Mouse (Mus musculus) lung, postnatal 0 days (tissue): ENCODE data around the gene Txndc11.
"Not testable (repeated sequence)": the region's sequence is repeated elsewhere in the genome, so short reads cannot be mapped to it uniquely, and the experiment has no call there.

Experiments
- CTCF ChIP-seq: IDR thresholded peaks from 2 replicates; pipeline ENCODE4 v1.5.1; 2016; ENCODE audit warnings: antibody characterized with exemption, mild to moderate bottlenecking
- EP300 ChIP-seq: IDR thresholded peaks from 2 replicates; pipeline ENCODE4 v1.6.1; 2016; ENCODE audit warnings: antibody characterized with exemption, mild to moderate bottlenecking, control low read depth

DNA sequence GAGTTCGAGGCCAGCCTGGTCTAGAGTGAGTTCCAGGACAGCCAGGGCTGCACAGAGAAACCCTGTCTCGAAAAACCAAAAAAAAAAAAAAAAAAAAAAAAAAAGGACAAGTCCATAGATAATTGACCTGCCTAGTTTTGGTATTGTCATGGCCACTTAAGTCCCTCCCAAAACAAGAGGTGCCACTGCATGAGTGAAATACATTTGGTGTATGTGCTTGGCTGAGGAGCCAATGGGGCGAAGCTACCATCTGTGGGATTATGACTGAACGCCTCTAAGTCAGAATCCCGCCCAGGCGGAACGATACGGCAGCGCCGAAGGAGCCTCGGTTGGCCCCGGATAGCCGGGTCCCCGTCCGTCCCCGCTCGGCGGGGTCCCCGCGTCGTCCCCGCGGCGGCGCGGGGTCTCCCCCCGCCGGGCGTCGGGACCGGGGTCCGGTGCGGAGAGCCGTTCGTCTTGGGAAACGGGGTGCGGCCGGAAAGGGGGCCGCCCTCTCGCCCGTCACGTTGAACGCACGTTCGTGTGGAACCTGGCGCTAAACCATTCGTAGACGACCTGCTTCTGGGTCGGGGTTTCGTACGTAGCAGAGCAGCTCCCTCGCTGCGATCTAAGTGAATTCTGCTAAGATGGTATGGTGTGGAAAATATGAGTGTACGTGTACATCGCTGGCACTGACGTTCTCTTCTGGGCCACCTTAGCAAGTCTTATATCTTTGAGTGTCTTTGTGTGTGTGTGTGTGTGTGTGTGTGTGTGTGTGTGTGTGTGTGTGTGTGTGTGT lies 9.4 kb upstream of the Txndc11 start:
- TF ChIP-seq CTCF, EP300: not testable (repeated sequence)
